In the genomic region with DNA sequence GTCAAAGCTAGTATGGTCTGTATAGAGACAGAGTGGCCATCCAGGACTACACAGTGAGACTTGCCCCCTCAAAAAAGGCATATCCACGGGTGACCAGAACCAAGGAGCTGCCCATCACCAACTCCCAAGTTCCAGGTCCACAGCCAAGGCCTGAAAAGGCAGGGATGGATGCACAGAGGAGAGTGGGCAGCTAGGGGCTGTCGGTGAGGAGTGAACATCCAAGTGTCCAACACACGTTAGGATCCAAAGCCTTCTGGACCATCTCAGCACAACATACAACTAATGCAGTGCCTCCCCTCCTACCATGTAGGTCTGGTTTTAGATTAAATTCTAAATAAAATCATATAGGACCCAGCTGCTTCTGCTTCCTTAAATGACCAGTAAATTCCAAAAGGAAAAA, we compare ENCODE assay signal across 22 mouse cellular contexts. TPM values are rescaled to one million over a fixed set of nuclear protein-coding genes. Genes with fewer than 3 reads are reported as not detected.
"Had no signal": no experiment of that assay in that cellular context is flagged by ENCODE, and none has a peak within 500 bp of the region (broad histone marks: within the 10 kb centered on the region; RNA-seq: fewer than 3 reads in every experiment).

No protein-coding gene starts in this region.

- DNase-seq: cerebellum, adult 8-10 months; cerebellum, adult 9-10 months; cerebellum, adult 9-11 months; cerebellum, postnatal 10 days; cerebellum, postnatal 14 days; cerebellum, postnatal 25 days; cerebellum, postnatal 36 days; embryo, embryonic 11 days; forebrain, postnatal 0 days; gastrocnemius, adult 2 months; gastrocnemius, postnatal 10 days; gastrocnemius, postnatal 14 days; gastrocnemius, postnatal 25 days; gastrocnemius, postnatal 36 days; heart, adult 18-20 months; heart, adult 2 months had no signal

RNA-seq across cellular contexts. Expression of gene Ankk1, which starts 29.3 kb away (rescaled TPM):
- total RNA-seq: common myeloid progenitor, adult 5-6 weeks; forebrain, postnatal 0 days; gastrocnemius, adult 18-20 months; gastrocnemius, adult 2 months; gastrocnemius, adult 8-10 months; gastrocnemius, postnatal 10 days; gastrocnemius, postnatal 14 days; gastrocnemius, postnatal 25 days; gastrocnemius, postnatal 36 days; gastrocnemius, postnatal 4 days; granulocyte monocyte progenitor cell, adult 5-6 weeks; heart, adult 18-20 months; heart, adult 2 months; heart, adult 8-10 months had no signal
